Mouse (Mus musculus): ENCODE measurements around the gene Bbox1.

Bbox1 gene

GRCm38 (mm10) chr2:110274160-110274559 is 40.2 kb downstream of the Bbox1 start:
- no peak for DNase-seq (ENCODE audit: low read depth, low spot score)

- no peak for DNase-seq (ENCODE audit: low read depth, low spot score)
Observed at GRCm38 (mm10) chr2:110269281-110269680, 45.1 kb downstream of the Bbox1 start.

GRCm38 (mm10) chr2:110232252-110232651 is 82.1 kb downstream of the Bbox1 start:
- no peak for DNase-seq (ENCODE audit: low read depth, low spot score)

- DNase-seq (ENCODE audit: low read depth, low spot score) = no peak
Observed at GRCm38 (mm10) chr2:110230753-110231152, 83.6 kb downstream of the Bbox1 start.

GRCm38 (mm10) chr2:110229143-110230087 is 84.9 kb downstream of the Bbox1 start:
- peak; percentile 86 for DNase-seq (ENCODE audit: low read depth, low spot score)

GRCm38 (mm10) chr2:110226421-110226820 is 87.9 kb downstream of the Bbox1 start:
- no peak for DNase-seq (ENCODE audit: low read depth, low spot score)

- DNase-seq (ENCODE audit: low read depth, low spot score) = no peak
Observed at GRCm38 (mm10) chr2:110225969-110226368, 88.4 kb downstream of the Bbox1 start.

GRCm38 (mm10) chr2:110222793-110223192 is 91.6 kb downstream of the Bbox1 start:
- DNase-seq (ENCODE audit: low read depth, low spot score) = no peak

- no peak for DNase-seq (ENCODE audit: low read depth, low spot score)
Observed at GRCm38 (mm10) chr2:110220492-110220891, 93.9 kb downstream of the Bbox1 start.

GRCm38 (mm10) chr2:110215685-110216058 is 98.7 kb downstream of the Bbox1 start:
- no peak for DNase-seq (ENCODE audit: low read depth, low spot score)

GRCm38 (mm10) chr2:110214991-110215684 is 99.2 kb downstream of the Bbox1 start:
- DNase-seq (ENCODE audit: low read depth, low spot score) = no peak

GRCm38 (mm10) chr2:110214278-110214677 is 100.1 kb downstream of the Bbox1 start:
- DNase-seq (ENCODE audit: low read depth, low spot score) = no peak

Data from mesoderm, embryonic 11.5 days (tissue).